Mouse (Mus musculus): ENCODE results near the gene Mosmo.

The Mosmo gene

DNA sequence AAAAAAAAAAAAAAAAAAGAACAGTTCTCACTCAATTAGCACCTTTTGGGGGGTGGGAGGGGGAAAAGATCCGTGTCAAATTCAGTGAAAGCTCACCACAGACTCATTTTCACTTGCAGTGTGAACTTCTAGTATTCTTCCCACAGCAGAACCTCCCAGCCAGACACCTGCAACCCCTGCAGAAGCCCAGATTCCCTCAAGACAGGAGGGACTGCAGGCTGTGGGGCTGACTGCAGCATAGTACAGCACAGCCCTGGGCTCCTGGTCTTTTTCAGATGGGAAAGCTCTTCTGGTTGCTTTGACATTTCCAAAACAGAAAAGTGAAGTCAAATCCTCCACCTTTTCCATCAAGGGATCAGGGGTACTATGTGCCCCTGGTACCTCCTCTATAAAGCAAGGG lies 90.0 kb downstream of the Mosmo start:
- no peak for DNase-seq (ENCODE audit: low spot score in 2 of 2)

DNA sequence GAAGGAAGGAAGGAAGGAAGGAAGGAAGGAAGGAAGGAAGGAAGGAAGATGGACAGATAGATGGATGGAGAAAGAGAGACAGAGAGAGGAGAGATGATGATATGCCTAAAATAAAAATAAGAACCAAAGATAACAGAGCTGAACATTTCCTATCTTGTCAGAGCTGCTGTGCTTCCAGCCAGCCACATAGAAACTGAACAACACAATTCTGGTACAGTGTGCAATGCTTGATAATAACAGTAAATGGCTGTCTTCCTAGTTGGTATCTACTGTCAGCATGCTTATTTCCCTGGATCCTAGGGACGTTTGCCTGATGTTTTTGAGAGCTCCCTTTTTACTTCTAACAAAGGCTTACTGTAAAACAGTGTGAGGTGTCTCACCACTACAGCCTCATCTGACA lies 94.0 kb downstream of the Mosmo start:
- DNase-seq (ENCODE audit: low spot score in 2 of 2), result no peak

DNA sequence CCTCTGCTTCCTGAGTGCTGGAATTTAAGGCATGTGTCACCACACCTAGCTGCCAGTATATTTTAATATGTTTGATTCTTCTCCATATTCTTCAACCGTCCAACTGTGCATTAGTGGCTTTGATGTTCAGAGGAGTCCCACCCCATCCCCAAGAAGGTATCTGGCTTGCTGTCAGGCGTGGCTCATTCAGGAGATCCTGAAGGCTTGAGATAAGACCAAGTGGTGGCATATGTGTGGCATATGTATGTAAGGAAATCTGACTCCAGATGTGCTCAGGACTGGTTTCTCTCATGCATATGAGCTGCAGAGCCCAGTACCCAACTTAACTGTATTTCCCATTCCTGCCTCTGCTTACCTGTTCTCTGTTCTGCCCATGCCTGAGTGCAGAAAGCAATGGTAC lies 100.6 kb downstream of the Mosmo start:
- no peak for DNase-seq (ENCODE audit: low spot score in 2 of 2)

Data from urinary bladder, postnatal 36 days (tissue).